Mouse (Mus musculus) thymus, adult 2 months (tissue): Measurements from ENCODE around the gene Pafah1b3. TPM values are rescaled to one million over a fixed set of nuclear protein-coding genes. Genes with fewer than 3 reads are reported as not detected.

Experiments used
- DNase-seq: peaks from one replicate; pipeline ENCODE4 v3.0.0; 2021
- H3K27ac ChIP-seq: fragments of 200-500 bp; 2 replicates; pipeline ENCODE4 v1.5.1; 2012; ENCODE audit warnings: low read length, control low read depth; ENCODE audit not compliant: control insufficient read depth, insufficient read depth
- H3K27me3 ChIP-seq: fragments of 200-500 bp; 2 replicates; pipeline ENCODE4 v1.6.1; 2012; ENCODE audit warnings: mild to moderate bottlenecking, low read length, moderate library complexity, mixed read lengths; ENCODE audit not compliant: control insufficient read depth, insufficient read depth
- H3K36me3 ChIP-seq: fragments of 200-500 bp; 2 replicates; pipeline ENCODE4 v1.6.1; 2012; ENCODE audit warnings: mild to moderate bottlenecking, low read length, moderate library complexity; ENCODE audit not compliant: control insufficient read depth, insufficient read depth
- H3K4me1 ChIP-seq: fragments of 200-500 bp; replicated peaks from 2 replicates; pipeline ENCODE4 v1.6.1; 2012; ENCODE audit warnings: low read length; ENCODE audit not compliant: control insufficient read depth, insufficient read depth
- H3K4me3 ChIP-seq: fragments of 200-500 bp; 2 replicates; pipeline ENCODE4 v1.5.1; 2012; ENCODE audit warnings: mild to moderate bottlenecking, low read length, control low read depth, moderate library complexity; ENCODE audit not compliant: control insufficient read depth, insufficient read depth
- CTCF ChIP-seq: fragments of 200-500 bp; IDR thresholded peaks from 2 replicates; pipeline ENCODE4 v1.5.1; 2012; ENCODE audit warnings: mild to moderate bottlenecking, control low read depth, low read length, moderate library complexity, borderline replicate concordance; ENCODE audit not compliant: control insufficient read depth, poor library complexity, insufficient read depth; ENCODE audit errors: extremely low read depth
- POLR2A ChIP-seq: fragments of 200-500 bp; IDR thresholded peaks from 2 replicates; pipeline ENCODE4 v1.6.1; 2012; ENCODE audit warnings: mild to moderate bottlenecking, low read length, control low read depth, moderate library complexity; ENCODE audit not compliant: control insufficient read depth, poor library complexity, insufficient read depth; ENCODE audit errors: extremely low read depth
- WGBS: fragments of 180-500 bp; shearing (Covaris S2); methylation state at CpG from one replicate; pipeline ENCODE4 v1.1.7; 2018; 5-methylcytosine and 5-hydroxymethylcytosine counted together
- polyA plus RNA-seq: library from polyadenylated mRNA; depleted of rRNA; stranded (reverse); fragments of >200 nt; gene quantifications from 2 replicates; pipeline ENCODE4 v1.2.3, GENCODE M21; 2012

Gene Pafah1b3
- polyA plus RNA-seq, 1 experiment: 140 TPM

GRCm38 (mm10) chr7:25303685-25304006 is 5.9 kb upstream of the Pafah1b3 start:
- Histone ChIP-seq H3K27ac (no peak overlapping the region), H3K4me1 (peaks cover 8% of the 10 kb centered on the region), H3K27me3 (peaks cover 7% of the 10 kb centered on the region), H3K4me3 (no peak overlapping the region), H3K36me3 (no peaks in the 10 kb centered on the region)
- DNase-seq: no peak
- 97% methylated on average over 3 of the region's 3 CpGs for WGBS
- no peak for TF ChIP-seq CTCF

GRCm38 (mm10) chr7:25303003-25303684 is 5.4 kb upstream of the Pafah1b3 start:
- 83% methylated on average over 9 of the region's 9 CpGs for WGBS
- H3K4me1 ChIP-seq: peaks cover 9% of the 10 kb centered on the region

GRCm38 (mm10) chr7:25301063-25301462 is 3.3 kb upstream of the Pafah1b3 start, which contains the start of gene Prr19:
TSS of gene Prr19 (plus strand) at chr7:25301411.
- peaks cover 19% of the 10 kb centered on the region for H3K4me1 ChIP-seq
- DNase-seq: no peak
- no peak for TF ChIP-seq POLR2A
- no peak for TF ChIP-seq CTCF

More at GRCm38 (mm10) chr7:25303003-25303684, 5.4 kb upstream of the Pafah1b3 start:
- Histone ChIP-seq H3K27me3 (peaks cover 7% of the 10 kb centered on the region), H3K27ac (no peak overlapping the region), H3K36me3 (no peaks in the 10 kb centered on the region), H3K4me3 (no peak overlapping the region)
- no peak for DNase-seq
- TF ChIP-seq CTCF: no peak
- no peak for TF ChIP-seq POLR2A

GRCm38 (mm10) chr7:25296945-25297453 is 787 bp downstream of the Pafah1b3 start:
- WGBS: 2% methylated on average over 21 of the region's 21 CpGs
- TF ChIP-seq CTCF (no peak), POLR2A (no peak)
- H3K27ac ChIP-seq: peak overlapping the region; percentile 46
- H3K27me3 ChIP-seq: no peaks in the 10 kb centered on the region
- peak; percentile 65 for DNase-seq
- peak overlapping the region; percentile 94 for H3K4me3 ChIP-seq
- H3K4me1 ChIP-seq: peaks cover 18% of the 10 kb centered on the region
- H3K36me3 ChIP-seq: peaks cover 15% of the 10 kb centered on the region

More at GRCm38 (mm10) chr7:25301063-25301462, 3.3 kb upstream of the Pafah1b3 start, which contains the start of gene Prr19:
- Histone ChIP-seq H3K27me3 (peaks cover 7% of the 10 kb centered on the region), H3K36me3 (no peaks in the 10 kb centered on the region), H3K27ac (no peak within 1 kb of the TSS), H3K4me3 (no peak within 1 kb of the TSS)
- WGBS: 76% methylated on average over 19 of the region's 19 CpGs

- H3K4me3 ChIP-seq: no peak overlapping the region
- H3K27ac ChIP-seq: no peak overlapping the region
- no peak for TF ChIP-seq POLR2A
- no peak for TF ChIP-seq CTCF
- H3K36me3 ChIP-seq: peaks cover 28% of the 10 kb centered on the region
- H3K4me1 ChIP-seq: peaks cover 18% of the 10 kb centered on the region
- 96% methylated on average over 12 of the region's 12 CpGs for WGBS
- H3K27me3 ChIP-seq: no peaks in the 10 kb centered on the region
- no peak for DNase-seq
Measured at GRCm38 (mm10) chr7:25294960-25295722, 2.6 kb downstream of the Pafah1b3 start.

GRCm38 (mm10) chr7:25294495-25294894 is 3.3 kb downstream of the Pafah1b3 start:
- Histone ChIP-seq H3K4me3 (no peak overlapping the region), H3K27ac (no peak overlapping the region), H3K27me3 (no peaks in the 10 kb centered on the region), H3K36me3 (peaks cover 32% of the 10 kb centered on the region), H3K4me1 (peaks cover 18% of the 10 kb centered on the region)
- TF ChIP-seq CTCF (no peak), POLR2A (no peak)
- DNase-seq: no peak
- WGBS: 95% methylated on average over 4 of the region's 4 CpGs
